Mouse (Mus musculus) embryonic facial prominence, embryonic 11.5 days (tissue): ENCODE results near the gene Amhr2. TPM values are rescaled to one million over a fixed set of nuclear protein-coding genes. Genes with fewer than 3 reads are reported as not detected.
A peak's percentile ranks its signal among the peaks of the same experiment; 100 is the strongest.

Experiments
- ATAC-seq: fragments of 200-750 bp; cut with Nextera tagmentation; replicated peaks from 2 replicates; pipeline ENCODE4 v1.8.0; 2017; ENCODE audit warnings: low read depth; ENCODE audit not compliant: insufficient number of reproducible peaks, low FRiP score, low TSS enrichment
- DNase-seq: peaks from one replicate; pipeline ENCODE4 v3.0.0-alpha.2; 2015; ENCODE audit warnings: low spot score
- H3K27ac ChIP-seq: fragments of 300-500 bp; sonication (generic); replicated peaks from 2 replicates; pipeline ENCODE4 v1.5.1; 2014; ENCODE audit warnings: mild to moderate bottlenecking, low read depth, low read length, control low read depth
- H3K27me3 ChIP-seq: fragments of 300-500 bp; sonication (generic); 2 replicates; pipeline ENCODE4 v1.6.1; 2014; ENCODE audit warnings: mild to moderate bottlenecking, low read length, moderate library complexity, mixed read lengths; ENCODE audit not compliant: control insufficient read depth, insufficient read depth
- H3K36me3 ChIP-seq: fragments of 300-500 bp; sonication (generic); replicated peaks from 2 replicates; pipeline ENCODE4 v1.6.1; 2014; ENCODE audit warnings: low read depth, mild to moderate bottlenecking, low read length, moderate library complexity, mixed read lengths; ENCODE audit not compliant: control insufficient read depth, insufficient read depth
- H3K4me1 ChIP-seq: fragments of 300-500 bp; sonication (generic); 2 replicates; pipeline ENCODE4 v1.6.1; 2014; ENCODE audit warnings: low read length, mixed read lengths; ENCODE audit not compliant: control insufficient read depth, insufficient read depth
- H3K4me2 ChIP-seq: fragments of 300-500 bp; sonication (generic); 2 replicates; pipeline ENCODE4 v1.6.1; 2014; ENCODE audit warnings: low read depth, mild to moderate bottlenecking, control low read depth, low read length, moderate library complexity
- H3K4me3 ChIP-seq: fragments of 300-500 bp; sonication (generic); 2 replicates; pipeline ENCODE4 v1.5.1; 2014; ENCODE audit warnings: low read depth, low read length, control low read depth
- H3K9ac ChIP-seq: fragments of 300-500 bp; sonication (generic); replicated peaks from 2 replicates; pipeline ENCODE4 v1.6.1; 2014; ENCODE audit warnings: mild to moderate bottlenecking, control low read depth, low read length
- H3K9me3 ChIP-seq: fragments of 300-500 bp; sonication (generic); replicated peaks from 2 replicates; pipeline ENCODE4 v1.6.1; 2016; ENCODE audit warnings: mild to moderate bottlenecking, low read length, inconsistent platforms, mixed read lengths; ENCODE audit not compliant: control insufficient read depth
- WGBS: fragments of 180-500 bp; shearing (Covaris S2); extraction: QIAGEN DNeasy Blood & Tissue Kit; methylation state at CpG from one replicate; pipeline ENCODE4 v1.1.7; 2014; 5-methylcytosine and 5-hydroxymethylcytosine counted together
- polyA plus RNA-seq: library from polyadenylated mRNA; unstranded; fragments of >200 nt; fragmentation: Nextera tagmentation; extraction: Ambion mirVana; gene quantifications from 2 replicates; pipeline ENCODE4 v1.2.1, GENCODE M21; 2014

Amhr2 gene
- polyA plus RNA-seq, 1 experiment from 2014 or later: not detected

DNA sequence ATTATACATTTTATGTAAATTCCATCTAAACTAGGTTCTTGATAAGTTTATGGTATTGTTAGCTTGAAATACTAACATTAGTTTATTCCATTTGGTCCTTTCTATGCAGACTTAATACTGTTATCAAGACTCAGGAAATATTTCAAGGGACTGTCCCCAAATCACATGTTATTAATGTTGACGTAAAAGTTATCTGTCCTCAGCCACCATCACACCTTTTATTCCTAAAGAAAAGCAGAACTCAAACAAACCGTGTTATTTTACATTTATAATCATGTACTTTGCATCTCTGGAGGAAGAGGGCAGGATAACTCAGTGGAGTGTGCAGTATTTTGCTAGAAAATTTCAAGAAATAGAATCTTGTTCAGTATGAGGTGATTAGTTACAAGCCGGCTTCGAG, 12.0 kb upstream of the Amhr2 start:
- Histone ChIP-seq H3K9me3 (no peaks in the 10 kb centered on the region), H3K27me3 (no peaks in the 10 kb centered on the region), H3K36me3 (peaks cover 6% of the 10 kb centered on the region), H3K4me2 (no peak overlapping the region), H3K9ac (no peak overlapping the region), H3K4me1 (no peaks in the 10 kb centered on the region), H3K27ac (no peak overlapping the region), H3K4me3 (no peak overlapping the region)
- DNase-seq: no peak
- WGBS: 92% methylated on average over 4 of the region's 4 CpGs
- no peak for ATAC-seq

DNA sequence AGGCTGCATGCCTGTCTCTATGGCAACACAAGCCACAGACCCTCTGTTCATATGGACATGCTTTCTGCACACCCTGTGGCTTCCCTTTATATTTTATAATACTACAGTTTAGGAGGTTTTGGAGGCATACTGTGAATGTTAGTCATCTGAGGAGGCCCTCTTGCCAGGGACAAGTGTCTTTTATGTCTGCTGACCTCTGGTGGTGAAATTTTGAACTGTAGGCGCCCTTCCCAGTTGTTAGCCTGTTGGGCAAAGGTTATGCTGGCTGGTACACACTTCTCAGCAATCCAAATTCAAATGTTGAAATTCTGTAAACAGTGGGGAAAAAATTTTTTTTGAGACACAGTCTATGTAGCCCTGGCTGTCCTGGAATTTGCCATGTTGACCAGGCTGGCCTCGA, 2.7 kb upstream of the Amhr2 start:
- DNase-seq: peak; percentile 90
- WGBS: 44% methylated on average over 2 of the region's 2 CpGs
- Histone ChIP-seq H3K9ac (no peak overlapping the region), H3K27ac (no peak overlapping the region), H3K4me1 (no peaks in the 10 kb centered on the region), H3K4me3 (no peak overlapping the region), H3K9me3 (no peaks in the 10 kb centered on the region), H3K27me3 (no peaks in the 10 kb centered on the region), H3K36me3 (no peaks in the 10 kb centered on the region), H3K4me2 (no peak overlapping the region)
- ATAC-seq: no peak

DNA sequence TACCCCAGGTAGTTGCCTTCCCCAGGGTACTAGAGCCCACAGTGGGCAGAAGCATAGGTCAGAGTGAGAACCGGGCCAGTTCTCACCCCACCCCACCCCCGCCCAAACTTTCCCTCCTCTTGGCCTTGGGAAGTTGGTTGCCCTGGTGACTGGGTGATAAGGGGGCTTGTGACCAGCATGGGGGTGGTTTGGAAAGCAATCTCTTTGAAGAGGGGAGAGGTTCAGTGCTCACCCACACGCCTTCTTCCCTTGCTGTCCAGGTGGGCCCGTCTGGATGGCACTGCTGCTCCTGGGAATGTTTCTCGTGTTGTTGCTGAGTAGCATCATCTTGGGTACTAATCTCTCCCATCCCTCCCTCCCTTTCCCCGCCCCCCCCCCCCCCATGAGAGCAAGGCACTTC, 1.3 kb downstream of the Amhr2 start:
- H3K4me3 ChIP-seq: no peak overlapping the region
- WGBS: 65% methylated on average over 4 of the region's 6 CpGs
- no peak overlapping the region for H3K27ac ChIP-seq
- no peak for DNase-seq
- no peaks in the 10 kb centered on the region for H3K4me1 ChIP-seq
- no peak overlapping the region for H3K9ac ChIP-seq
- H3K36me3 ChIP-seq: no peaks in the 10 kb centered on the region
- H3K4me2 ChIP-seq: no peak overlapping the region
- H3K9me3 ChIP-seq: no peaks in the 10 kb centered on the region
- H3K27me3 ChIP-seq: no peaks in the 10 kb centered on the region
- ATAC-seq: no peak

DNA sequence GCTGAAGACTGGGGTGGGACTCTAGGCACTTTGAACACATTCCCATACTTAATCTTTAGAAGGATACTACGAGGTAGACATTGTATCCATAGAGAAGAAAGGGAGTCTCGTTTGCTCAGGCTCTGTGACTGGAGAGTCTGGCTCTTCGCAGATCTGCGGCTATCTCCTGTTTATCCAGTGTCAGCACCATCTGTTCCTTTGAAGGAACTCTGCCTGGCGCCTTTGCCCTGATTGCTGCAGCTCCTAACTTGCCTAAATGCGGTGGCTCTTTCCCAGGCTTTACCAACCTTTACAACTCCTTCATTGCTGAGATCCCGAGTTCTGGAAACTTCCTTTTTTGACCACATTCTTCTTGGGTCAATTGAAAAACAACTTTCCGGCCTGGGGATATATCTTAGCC, 4.2 kb downstream of the Amhr2 start:
- H3K27ac ChIP-seq: no peak overlapping the region
- no peaks in the 10 kb centered on the region for H3K9me3 ChIP-seq
- H3K4me1 ChIP-seq: no peaks in the 10 kb centered on the region
- H3K27me3 ChIP-seq: no peaks in the 10 kb centered on the region
- DNase-seq (no peak), ATAC-seq (no peak)
- no peak overlapping the region for H3K4me2 ChIP-seq
- 66% methylated on average over 8 of the region's 8 CpGs for WGBS
- no peaks in the 10 kb centered on the region for H3K36me3 ChIP-seq
- H3K9ac ChIP-seq: no peak overlapping the region
- H3K4me3 ChIP-seq: no peak overlapping the region

DNA sequence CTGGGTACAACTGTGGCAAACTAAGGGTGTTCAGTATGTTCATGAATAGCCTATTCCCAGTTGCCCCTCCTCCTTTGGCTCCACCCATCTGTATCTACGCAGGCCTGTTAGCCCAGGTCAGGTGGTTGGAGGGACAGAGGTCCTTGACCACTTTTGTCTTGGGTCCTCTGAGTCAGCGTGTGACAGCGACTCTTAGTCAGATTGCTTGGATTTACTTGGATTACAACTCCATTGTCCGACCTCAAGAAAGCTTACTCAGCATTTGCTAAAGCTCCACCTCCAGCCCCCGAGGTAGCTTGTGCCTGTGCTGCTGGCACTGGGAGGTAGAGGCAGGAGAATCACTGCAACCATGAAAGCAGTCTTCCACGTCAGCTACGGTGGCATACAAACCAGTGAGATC, 5.8 kb downstream of the Amhr2 start:
- Histone ChIP-seq H3K4me3 (no peak overlapping the region), H3K4me1 (no peaks in the 10 kb centered on the region)

DNA sequence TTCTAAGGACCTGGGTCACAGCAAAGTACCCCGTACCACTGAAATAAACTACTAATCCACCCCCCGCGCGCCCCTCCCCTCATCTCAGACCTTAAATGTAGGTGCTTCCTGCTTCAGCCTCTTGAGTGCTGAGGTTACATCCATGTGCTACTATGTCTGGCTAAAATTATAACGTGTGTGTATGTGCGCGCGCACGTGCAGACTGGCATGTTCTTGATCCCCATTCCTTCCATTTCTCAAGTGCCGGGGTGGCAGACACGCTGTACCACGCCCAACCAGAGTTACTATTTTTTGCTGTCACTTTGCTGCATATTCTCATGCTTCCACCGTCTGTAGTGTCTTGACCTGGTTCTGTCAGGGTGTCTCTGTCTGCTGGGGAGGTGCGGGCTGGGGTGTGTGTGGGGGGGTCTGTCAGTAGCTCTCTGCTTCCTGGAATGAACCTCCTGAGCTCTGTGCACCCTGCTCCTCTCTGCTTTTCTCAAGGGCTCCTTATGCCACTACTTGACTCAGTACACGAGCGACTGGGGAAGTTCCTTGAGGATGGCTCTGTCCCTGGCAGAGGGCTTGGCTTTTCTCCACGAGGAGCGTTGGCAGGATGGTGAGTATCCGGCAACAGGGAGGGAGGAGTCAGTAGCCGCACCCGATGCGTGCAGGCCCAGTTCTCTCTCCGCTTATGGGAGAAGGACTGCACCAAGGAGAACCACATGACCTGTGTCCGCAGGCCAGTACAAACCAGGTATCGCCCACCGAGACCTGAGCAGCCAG, 6.7 kb downstream of the Amhr2 start:
- H3K27ac ChIP-seq: no peak overlapping the region
- H3K27me3 ChIP-seq: no peaks in the 10 kb centered on the region
- no peak overlapping the region for H3K4me2 ChIP-seq
- no peaks in the 10 kb centered on the region for H3K36me3 ChIP-seq
- no peaks in the 10 kb centered on the region for H3K9me3 ChIP-seq
- WGBS: 85% methylated on average over 26 of the region's 26 CpGs
- DNase-seq: no peak
- H3K9ac ChIP-seq: no peak overlapping the region
- no peak for ATAC-seq
- no peaks in the 10 kb centered on the region for H3K4me1 ChIP-seq
- H3K4me3 ChIP-seq: no peak overlapping the region

More for the DNA sequence above, 5.8 kb downstream of the Amhr2 start:
- no peak overlapping the region for H3K4me2 ChIP-seq
- no peak overlapping the region for H3K9ac ChIP-seq
- no peaks in the 10 kb centered on the region for H3K36me3 ChIP-seq
- WGBS: 29% methylated on average over 7 of the region's 7 CpGs
- H3K27ac ChIP-seq: no peak overlapping the region
- no peak for ATAC-seq
- H3K9me3 ChIP-seq: no peaks in the 10 kb centered on the region
- no peak for DNase-seq
- no peaks in the 10 kb centered on the region for H3K27me3 ChIP-seq

DNA sequence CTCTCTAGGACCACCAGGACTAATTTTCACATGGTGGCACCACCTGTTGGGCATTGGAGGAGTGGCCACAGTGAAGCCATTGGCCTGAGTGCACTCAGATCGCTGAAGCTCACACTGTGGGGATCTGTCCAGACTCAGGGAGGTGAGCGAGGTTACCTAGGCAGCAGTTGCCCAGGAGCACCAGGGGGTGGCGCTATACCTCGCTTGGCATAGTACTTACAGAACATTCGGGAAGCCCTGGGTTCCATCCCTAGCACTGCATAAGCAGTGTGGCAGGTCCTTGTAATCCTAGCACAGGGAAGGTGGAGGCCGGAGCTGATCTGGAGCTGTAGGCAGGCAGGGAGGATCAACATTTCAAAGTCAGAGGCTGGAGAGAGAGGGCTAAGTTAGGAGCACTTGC, 10.8 kb downstream of the Amhr2 start:
- no peak for ATAC-seq
- Histone ChIP-seq H3K27me3 (no peaks in the 10 kb centered on the region), H3K9me3 (no peaks in the 10 kb centered on the region), H3K4me1 (no peaks in the 10 kb centered on the region), H3K4me3 (no peak overlapping the region), H3K4me2 (no peak overlapping the region), H3K9ac (no peak overlapping the region), H3K27ac (no peak overlapping the region), H3K36me3 (no peaks in the 10 kb centered on the region)
- WGBS: 31% methylated on average over 6 of the region's 6 CpGs
- peak; percentile 15 for DNase-seq

DNA sequence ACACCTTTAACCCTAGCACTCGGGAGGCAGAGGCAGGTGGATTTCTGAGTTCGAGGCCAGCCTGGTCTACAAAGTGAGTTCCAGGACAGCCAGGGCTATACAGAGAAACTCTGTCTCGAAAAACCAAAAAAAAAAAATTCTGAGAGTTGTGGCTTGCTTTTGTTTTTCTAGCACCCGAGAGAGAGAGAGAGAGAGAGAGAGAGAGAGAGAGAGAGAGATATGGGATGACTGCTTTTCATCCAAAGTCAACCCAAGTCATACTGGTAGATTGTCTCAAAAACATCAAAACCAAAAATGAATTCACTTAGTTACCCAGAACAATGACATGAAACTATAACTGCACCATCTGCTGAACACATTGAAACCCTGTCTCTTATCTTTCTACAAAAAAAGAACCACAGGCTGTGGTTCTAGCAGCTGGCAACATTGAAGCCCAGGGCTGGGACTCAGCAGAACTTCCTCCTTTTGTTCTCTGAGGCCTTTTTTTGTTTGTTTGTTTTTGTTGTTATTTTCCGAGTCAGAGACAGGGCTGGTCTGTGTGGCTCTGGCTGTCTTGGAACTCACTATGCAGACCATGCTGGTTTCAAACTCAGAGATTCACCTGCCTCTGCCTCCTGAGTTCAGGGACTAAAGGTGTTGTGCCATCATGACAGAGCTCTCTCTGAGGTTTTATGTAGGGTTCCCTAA, 13.0 kb downstream of the Amhr2 start:
- 72% methylated on average over 5 of the region's 5 CpGs for WGBS
- ATAC-seq: no peak
- no peak overlapping the region for H3K9ac ChIP-seq

More for the DNA sequence above, 13.0 kb downstream of the Amhr2 start:
- no peaks in the 10 kb centered on the region for H3K4me1 ChIP-seq
- DNase-seq: no peak
- peak overlapping the region; percentile 38; the same call in 1 of the 2 replicates for H3K4me2 ChIP-seq
- H3K4me3 ChIP-seq: no peak overlapping the region
- H3K36me3 ChIP-seq: no peaks in the 10 kb centered on the region
- H3K27ac ChIP-seq: no peak overlapping the region
- H3K9me3 ChIP-seq: no peaks in the 10 kb centered on the region
- no peaks in the 10 kb centered on the region for H3K27me3 ChIP-seq
